Mouse (Mus musculus) induced T-regulatory cell, adult 2 months (primary cell): ENCODE data around the gene Syncrip.
A peak's percentile ranks its signal among the peaks of the same experiment; 100 is the strongest.

Experiments
- DNase-seq: peaks from one replicate; pipeline ENCODE4 v3.0.0-alpha.2; 2012; ENCODE audit warnings: low read depth

Gene Syncrip

DNA sequence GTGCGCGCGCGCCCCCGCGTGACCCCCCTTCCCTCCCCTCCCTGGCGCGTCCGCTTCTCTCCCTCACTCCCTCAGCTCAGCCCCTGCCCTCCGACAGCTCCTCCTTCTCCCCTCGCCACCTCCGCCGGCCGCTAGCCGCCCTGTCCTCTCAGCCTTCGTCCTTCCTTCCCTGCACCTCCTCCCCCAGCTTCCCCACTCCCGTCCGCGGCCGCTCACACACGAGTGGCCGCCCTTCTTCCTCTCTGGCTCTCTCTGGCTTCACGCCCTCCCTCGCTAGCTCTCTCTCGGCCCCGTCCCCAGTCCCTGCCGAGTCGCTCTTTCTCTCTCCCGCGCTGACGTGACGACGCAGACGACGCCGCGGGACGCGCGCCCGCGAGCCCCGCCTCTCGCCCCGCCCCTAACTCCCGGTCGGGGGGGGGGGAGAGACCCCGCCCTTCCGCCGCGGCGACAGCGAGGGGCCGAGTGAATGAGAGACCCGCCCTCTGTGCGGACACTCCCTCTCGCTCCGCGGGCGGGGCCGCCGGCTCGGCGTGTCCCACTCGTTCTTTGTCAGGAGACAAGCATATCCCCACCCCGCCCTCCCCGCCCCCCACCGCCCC, at the start of gene Syncrip:
Gene Syncrip, minus strand, starts transcription at position 345 of the 599 bp plus-strand sequence.
- DNase-seq: peak; percentile 96

DNA sequence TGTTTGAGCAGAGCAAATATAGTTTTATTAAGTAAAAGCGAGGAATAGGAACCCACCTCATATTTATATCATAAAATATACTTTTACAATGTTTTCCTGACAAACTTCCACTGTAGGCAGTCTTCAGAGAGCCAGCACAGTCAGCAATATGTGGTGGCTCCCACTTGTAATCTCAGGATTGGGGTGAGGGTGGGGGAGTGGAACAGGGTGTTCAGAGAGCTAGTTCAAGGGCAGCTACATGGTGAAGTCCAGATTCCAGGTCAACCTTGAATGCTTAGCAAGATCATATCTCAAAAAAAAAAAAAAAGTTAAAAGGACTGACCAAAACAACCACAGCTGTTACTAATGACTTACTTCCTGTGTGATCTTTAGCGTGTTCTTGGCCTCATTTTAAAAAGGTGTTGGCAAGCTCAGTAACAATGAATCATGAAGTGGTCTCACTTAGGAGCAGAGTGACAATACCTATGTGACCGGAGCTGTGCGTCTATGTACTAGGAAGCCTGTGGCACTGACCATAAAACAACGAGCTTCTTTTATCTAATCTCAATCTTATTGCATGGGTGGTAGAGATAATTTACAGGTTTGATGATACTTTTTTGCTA, 47.7 kb upstream of the Syncrip start:
- DNase-seq: no peak

DNA sequence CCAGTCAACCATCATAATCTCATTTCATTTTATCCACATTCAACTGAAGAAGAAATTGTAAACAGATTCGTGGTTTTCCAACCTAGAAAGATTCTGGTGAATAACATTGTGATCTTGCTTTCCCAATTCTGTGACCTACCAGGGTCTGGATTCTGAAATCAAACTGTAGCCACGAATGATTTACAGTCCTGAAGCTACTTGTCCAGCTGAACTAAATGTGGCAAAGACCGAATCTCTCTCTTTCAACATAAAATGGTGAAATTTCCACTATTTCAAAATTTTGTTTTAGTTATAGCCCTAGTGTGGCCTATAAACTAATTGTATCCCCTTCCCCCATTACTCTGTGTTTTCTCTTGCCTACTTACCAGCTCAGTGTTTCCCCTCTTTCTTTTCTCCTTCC, 47.2 kb upstream of the Syncrip start:
- no peak for DNase-seq

DNA sequence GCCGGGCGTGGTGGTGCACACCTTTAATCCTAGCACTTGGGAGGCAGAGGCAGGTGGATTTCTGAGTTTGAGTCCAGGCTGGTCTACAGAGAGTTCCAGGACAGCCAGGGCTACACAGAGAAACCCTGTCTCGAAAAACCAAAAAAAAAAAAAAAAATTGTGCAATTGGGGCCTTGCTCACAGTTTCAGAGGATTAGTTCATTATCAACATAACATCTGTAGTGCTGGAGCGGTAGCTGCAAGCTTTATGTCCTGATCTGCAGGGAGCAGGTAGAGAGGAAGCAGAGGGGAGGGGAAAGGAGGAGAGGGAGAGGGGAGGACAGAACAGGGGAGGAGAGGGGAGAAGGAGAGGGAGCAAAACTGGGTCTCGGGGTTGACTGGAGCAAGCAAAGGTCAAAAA, 46.4 kb upstream of the Syncrip start:
- no peak for DNase-seq

DNA sequence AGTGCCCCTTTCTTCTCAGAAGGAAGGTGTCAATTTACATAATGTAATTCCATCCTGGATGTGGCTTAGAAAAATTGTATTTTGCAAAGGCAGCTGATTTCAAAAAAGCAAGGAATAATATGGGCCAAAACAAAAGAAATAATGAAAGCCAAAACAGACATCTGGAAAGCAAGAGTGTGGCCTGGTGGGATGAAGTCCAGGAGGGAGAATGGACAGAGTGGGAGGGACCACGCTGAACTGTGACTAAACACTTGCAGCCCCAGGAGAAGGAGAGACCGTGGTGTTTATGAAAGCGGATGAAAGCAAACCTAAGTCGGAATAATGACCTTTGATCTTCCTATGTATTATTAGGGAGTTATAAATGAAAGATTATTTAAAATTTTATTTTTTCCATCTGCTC, 45.6 kb upstream of the Syncrip start:
- DNase-seq: no peak

GRCm38 (mm10) chr9:88525341-88525740, 43.0 kb upstream of the Syncrip start:
- no peak for DNase-seq

DNA sequence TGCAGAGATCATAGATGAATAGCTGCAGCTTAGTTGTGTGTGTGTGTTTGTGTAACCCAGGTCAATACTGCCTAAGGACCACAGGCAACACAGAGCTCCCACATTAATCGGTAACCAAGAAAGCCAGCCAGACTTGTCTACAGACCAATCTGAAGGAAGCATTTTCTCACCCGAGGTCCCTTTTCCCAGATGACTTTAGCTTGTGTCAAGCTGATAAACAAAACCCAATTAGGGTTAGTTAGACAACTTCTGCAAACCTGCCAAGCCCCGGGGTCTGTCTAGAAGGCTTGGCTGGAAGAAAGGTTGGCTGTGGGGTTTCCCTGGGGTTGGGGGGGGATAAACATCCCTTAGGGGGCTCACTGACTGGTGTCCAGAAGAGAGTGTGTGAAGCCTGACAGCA, 42.4 kb upstream of the Syncrip start:
- DNase-seq: no peak

GRCm38 (mm10) chr9:88524367-88524766, 42.0 kb upstream of the Syncrip start:
- no peak for DNase-seq

GRCm38 (mm10) chr9:88523335-88523668, 40.9 kb upstream of the Syncrip start:
- DNase-seq: no peak

DNA sequence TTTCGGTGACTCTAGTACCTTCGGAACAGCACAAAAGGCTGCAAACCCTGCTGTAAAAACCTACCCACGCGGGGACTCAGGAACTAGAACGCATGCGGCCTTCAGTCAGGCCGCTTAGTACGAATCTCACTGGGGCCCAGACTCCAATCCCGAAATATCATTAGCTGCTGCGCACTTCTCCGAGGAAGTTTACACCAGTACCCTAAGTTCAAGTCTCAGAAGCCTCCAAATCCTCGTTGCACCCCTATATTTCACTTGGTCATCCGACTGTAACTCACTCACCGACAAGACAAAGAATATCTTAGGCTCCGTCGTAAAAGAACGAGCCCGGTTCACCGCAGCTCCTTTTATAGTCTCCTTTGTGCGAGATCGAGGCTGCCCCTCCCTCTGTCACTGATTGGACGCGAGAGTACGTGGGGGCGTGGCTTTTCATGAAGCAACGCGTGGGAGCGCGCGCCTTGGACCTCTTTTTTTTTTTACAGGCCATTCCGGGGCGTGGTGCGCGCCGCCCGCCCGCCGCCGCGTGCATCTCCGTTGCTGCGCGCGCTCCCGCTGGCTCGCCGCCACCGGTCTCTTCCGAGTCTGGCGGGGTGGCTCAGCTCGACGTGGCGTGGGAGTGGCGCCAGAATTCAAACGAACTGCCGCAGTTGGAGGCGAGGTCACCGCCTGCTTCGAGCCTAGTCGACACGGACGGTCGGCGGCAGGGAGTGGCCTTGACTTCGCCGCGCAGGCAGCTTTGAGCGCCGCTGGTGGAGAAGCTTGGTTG, 40.4 kb upstream of the Syncrip start:
- peak; percentile 100 for DNase-seq

DNA sequence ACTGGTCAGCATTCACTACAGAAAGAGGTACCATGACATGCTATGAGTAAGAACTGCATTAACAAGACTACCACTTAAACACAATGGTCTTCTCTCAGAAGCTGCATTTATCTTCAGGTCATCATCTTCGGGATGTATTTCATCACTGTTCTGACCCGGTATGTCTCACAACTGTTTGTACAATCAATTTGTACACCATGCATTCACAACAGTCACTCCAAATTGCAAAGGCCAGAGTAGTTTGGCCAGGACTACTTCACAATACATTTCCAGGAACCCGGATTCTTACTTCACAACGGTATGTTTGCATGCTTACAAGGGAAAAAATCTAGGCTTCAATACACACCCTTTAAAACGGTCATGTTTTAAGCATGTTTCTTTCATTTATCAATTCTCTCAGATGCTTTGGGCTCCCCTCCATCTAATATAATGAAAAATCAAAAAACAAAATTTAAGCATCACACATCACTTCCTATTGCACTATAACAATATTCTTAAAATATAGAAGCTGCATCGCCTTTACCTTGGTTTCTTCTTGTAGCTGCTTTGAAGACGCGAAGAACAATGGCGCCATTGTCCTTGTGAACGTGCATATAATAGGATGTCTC, 39.7 kb upstream of the Syncrip start:
- peak; percentile 44 for DNase-seq

DNA sequence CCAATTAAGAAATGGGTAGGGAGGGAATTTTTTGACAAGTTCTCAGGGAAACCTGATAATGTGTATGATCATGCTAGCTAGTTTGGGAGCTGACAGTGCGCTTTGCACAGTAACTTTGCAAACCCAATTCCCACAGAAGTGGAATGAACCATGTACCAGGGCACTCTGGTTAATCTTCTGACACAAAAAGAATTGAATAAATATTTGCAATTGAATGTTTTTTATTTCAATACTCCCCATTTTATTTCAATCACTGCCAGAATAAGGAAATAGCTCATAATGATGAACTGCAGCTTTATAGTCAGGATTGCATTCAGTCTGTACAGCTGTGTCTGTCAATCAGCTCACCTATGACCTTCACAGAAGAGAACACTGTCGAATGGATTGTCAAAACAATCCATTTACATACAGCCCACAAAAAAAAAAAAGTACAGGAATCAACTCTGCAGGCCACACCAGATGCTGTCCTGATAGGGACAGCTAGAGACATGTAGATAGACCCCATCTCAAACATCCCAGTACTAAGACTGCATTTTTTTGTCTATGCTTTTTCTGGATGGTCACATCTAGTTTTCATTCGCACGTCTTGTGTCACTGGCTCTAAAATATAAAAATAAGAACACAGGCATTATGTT, 38.6 kb upstream of the Syncrip start:
- DNase-seq: peak; percentile 22

GRCm38 (mm10) chr9:88520122-88520848, 37.9 kb upstream of the Syncrip start:
- DNase-seq: peak; percentile 71

- DNase-seq: no peak
Observed at GRCm38 (mm10) chr9:88519390-88520121, 37.2 kb upstream of the Syncrip start.

GRCm38 (mm10) chr9:88516361-88516995, 34.1 kb upstream of the Syncrip start:
- DNase-seq: peak; percentile 87

GRCm38 (mm10) chr9:88515546-88515945, 33.2 kb upstream of the Syncrip start:
- DNase-seq: peak; percentile 58

GRCm38 (mm10) chr9:88501846-88502245, 19.5 kb upstream of the Syncrip start:
- no peak for DNase-seq

DNA sequence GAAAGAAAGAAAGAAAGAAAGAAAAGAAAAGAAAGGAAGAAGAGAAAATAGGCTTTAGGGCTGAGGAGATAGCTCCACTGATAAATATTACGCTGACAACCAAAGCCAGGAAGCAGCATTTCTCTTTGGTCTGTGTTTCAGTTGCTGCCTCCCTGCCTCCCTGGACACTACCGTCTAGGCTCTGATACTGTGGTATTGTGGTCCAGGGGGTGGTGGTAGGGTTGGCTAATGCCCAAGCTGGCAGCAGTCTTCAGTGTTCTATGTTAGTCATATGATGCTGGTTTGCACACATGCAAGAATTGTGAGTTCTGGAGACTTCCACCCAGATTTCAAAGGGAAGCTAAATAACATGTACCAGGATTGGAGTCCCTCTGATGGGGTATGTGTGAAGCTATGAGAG, 17.7 kb upstream of the Syncrip start:
- DNase-seq: no peak

GRCm38 (mm10) chr9:88492522-88492921, 10.1 kb upstream of the Syncrip start:
- no peak for DNase-seq

DNA sequence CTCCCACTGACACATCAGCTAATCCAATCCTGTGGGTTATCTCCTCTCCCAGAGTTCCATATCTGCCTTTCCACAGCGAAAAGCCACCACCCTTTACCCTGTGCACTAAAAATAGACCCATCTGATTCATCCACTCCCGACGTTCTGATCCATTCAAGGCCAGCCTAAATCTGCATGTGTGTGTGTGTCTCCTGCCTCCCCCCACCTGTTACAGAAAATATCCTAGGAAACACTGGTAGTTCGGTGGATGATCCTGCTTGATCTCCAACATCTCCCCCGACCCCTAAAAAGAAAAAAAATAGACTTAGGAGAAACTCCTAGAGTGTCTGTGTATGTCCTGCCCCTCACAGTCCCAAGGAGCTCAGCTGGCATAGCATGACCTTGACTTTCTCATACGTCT, 2.2 kb upstream of the Syncrip start:
- no peak for DNase-seq
